Mouse (Mus musculus) forebrain, embryonic 13.5 days (tissue): ENCODE measurements around the gene Fam161b. TPM values are rescaled to one million over a fixed set of nuclear protein-coding genes. Genes with fewer than 3 reads are reported as not detected.

ENCODE experiments used
- ATAC-seq: fragments of 200-750 bp; cut with Nextera tagmentation; 2 replicates; pipeline ENCODE4 v1.8.0; 2017
- H3K27ac ChIP-seq: fragments of 300-500 bp; sonication (generic); 2 replicates; pipeline ENCODE4 v1.5.1; 2015; ENCODE audit warnings: inconsistent platforms, mild to moderate bottlenecking, moderate library complexity
- H3K27me3 ChIP-seq: fragments of 300-500 bp; sonication (generic); 2 replicates; pipeline ENCODE4 v1.6.1; 2015; ENCODE audit warnings: mild to moderate bottlenecking, inconsistent platforms
- H3K36me3 ChIP-seq: fragments of 300-500 bp; sonication (generic); 2 replicates; pipeline ENCODE4 v1.6.1; 2015; ENCODE audit warnings: mild to moderate bottlenecking, inconsistent platforms; ENCODE audit not compliant: poor library complexity, severe bottlenecking
- H3K4me1 ChIP-seq: fragments of 300-500 bp; sonication (generic); 2 replicates; pipeline ENCODE4 v1.6.1; 2015; ENCODE audit warnings: inconsistent platforms
- H3K4me2 ChIP-seq: fragments of 300-500 bp; sonication (generic); 2 replicates; pipeline ENCODE4 v1.6.1; 2015; ENCODE audit warnings: inconsistent platforms, mild to moderate bottlenecking, moderate library complexity
- H3K4me3 ChIP-seq: fragments of 300-500 bp; sonication (generic); 2 replicates; pipeline ENCODE4 v1.5.1; 2015; ENCODE audit warnings: mild to moderate bottlenecking, inconsistent platforms
- H3K9ac ChIP-seq: fragments of 300-500 bp; sonication (generic); 2 replicates; pipeline ENCODE4 v1.6.1; 2015; ENCODE audit warnings: mild to moderate bottlenecking, inconsistent platforms
- H3K9me3 ChIP-seq: fragments of 300-500 bp; sonication (generic); replicated peaks from 2 replicates; pipeline ENCODE4 v1.6.1; 2016; ENCODE audit warnings: inconsistent platforms
- WGBS: fragments of 180-500 bp; shearing (Covaris S2); methylation state at CpG from one replicate; pipeline ENCODE4 v1.1.7; 2015; 5-methylcytosine and 5-hydroxymethylcytosine counted together
- polyA plus RNA-seq: library from polyadenylated mRNA; unstranded; fragments of >200 nt; fragmentation: Nextera tagmentation; extraction: Ambion mirVana; gene quantifications from 2 replicates; pipeline ENCODE4 v1.2.1, GENCODE M21; 2015

Fam161b gene
- polyA plus RNA-seq, 1 experiment from 2014 or later, result 12.3 TPM

DNA sequence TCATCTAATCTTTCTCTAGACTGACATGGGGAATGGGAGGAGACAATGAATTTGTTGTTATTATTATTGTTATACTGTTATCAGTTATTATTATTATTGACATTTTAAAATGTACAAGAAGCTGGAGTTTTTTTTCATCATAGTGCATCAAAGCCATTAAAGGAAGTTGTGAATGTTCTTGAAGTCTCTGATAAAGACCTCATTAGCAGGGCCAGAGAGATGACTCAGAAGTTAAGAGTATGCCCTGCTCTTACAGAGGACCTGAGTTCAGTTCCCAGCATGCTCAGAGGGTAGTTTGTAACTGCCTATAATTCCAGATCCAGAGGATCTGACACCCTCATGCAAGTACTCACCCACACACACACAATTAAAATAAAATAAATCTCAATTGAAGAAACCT is 36.1 kb upstream of the Fam161b start:
- Histone ChIP-seq H3K9me3 (no peaks in the 10 kb centered on the region), H3K4me2 (no peak overlapping the region), H3K4me3 (no peak overlapping the region), H3K36me3 (no peaks in the 10 kb centered on the region), H3K27me3 (no peaks in the 10 kb centered on the region), H3K4me1 (no peaks in the 10 kb centered on the region), H3K9ac (no peak overlapping the region), H3K27ac (no peak overlapping the region)
- no peak for ATAC-seq

DNA sequence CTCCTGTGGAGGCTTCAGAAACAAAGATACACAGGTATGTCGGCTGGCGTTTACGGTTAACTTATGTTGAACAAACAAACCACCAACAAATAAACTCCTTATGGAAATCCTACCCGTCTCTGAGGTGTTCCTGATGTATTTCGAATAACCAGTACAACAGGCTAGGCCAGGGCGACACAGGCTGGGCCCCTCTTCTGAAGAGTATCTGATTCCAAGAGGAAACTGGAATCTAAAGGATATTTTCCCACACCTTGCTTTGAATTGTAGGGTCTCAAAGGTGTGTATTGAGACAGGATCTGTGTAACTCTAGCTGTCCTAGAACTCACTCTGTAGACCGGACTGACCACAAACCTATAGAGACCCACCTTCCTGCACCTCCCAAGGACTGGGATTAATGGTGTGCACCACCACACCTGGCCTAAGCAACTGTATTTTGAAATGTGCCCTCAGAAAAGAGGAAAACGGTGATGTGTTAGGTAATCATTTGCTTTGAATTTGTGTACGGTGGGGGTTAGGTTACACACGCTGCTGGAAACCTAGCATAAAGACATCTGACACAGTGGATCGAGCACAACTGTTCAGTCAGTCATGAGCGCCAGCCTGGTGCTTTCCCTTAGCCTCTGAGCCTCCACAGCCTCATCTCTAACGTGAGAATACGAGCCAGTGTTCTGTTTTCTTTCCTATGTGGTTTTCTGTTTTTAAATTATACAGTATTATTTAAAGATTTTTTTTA is 35.5 kb upstream of the Fam161b start:
- Histone ChIP-seq H3K27ac (no peak overlapping the region), H3K4me2 (no peak overlapping the region), H3K27me3 (no peaks in the 10 kb centered on the region), H3K9me3 (no peaks in the 10 kb centered on the region), H3K4me1 (no peaks in the 10 kb centered on the region), H3K4me3 (no peak overlapping the region), H3K36me3 (no peaks in the 10 kb centered on the region), H3K9ac (no peak overlapping the region)
- WGBS, result 91% methylated on average over 14 of the region's 14 CpGs
- no peak for ATAC-seq

DNA sequence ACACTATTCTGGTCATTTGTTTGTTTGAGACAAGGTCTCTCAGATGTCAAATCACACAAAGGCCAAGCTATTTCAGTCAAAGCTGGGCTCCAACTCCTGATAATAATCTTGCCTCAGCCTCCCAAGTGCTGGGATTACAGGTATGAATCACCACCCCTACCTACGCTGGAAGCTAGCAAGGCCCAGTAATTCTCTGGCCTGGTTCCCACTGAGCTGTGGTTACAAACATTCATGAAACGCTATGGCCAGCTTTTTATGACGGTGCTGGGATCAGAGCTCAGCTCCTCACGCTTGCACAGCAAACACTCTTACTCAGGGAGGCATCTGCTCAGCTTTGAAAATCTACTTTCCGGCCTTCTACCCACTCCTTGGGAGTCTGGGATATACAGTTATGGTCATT is 32.2 kb upstream of the Fam161b start:
- Histone ChIP-seq H3K4me2 (no peak overlapping the region), H3K27me3 (no peaks in the 10 kb centered on the region), H3K9ac (no peak overlapping the region), H3K4me3 (no peak overlapping the region), H3K4me1 (no peaks in the 10 kb centered on the region), H3K9me3 (no peaks in the 10 kb centered on the region), H3K36me3 (peaks cover 3% of the 10 kb centered on the region; the same call in 1 of the 2 replicates), H3K27ac (no peak overlapping the region)
- ATAC-seq, result no peak
- 91% methylated on average over 5 of the region's 5 CpGs for WGBS

DNA sequence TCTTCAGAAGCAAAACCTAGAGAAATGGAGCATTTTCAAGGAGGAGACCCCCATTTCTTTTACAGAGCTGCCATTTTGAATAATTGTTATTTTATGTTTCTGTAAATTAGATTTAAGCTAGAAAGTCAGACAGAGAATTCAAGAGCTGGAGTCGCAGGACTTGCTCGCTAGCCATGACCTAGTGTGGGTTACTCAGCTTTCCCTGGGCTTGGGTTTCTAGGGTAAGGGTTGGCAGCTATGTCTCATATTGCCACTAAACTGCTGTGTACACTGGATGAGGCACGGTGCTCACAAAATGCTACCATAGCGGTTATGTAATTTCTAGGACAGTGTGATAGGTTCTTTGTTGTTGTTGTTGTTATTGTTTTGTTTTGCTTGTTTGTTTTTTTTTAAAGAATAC is 31.0 kb upstream of the Fam161b start:
- Histone ChIP-seq H3K4me1 (no peaks in the 10 kb centered on the region), H3K9me3 (no peaks in the 10 kb centered on the region), H3K9ac (no peak overlapping the region), H3K4me3 (no peak overlapping the region), H3K36me3 (peaks cover 3% of the 10 kb centered on the region; the same call in 1 of the 2 replicates), H3K27ac (no peak overlapping the region), H3K27me3 (no peaks in the 10 kb centered on the region), H3K4me2 (no peak overlapping the region)
- WGBS, result 97% methylated on average over 4 of the region's 4 CpGs
- ATAC-seq, result no peak

DNA sequence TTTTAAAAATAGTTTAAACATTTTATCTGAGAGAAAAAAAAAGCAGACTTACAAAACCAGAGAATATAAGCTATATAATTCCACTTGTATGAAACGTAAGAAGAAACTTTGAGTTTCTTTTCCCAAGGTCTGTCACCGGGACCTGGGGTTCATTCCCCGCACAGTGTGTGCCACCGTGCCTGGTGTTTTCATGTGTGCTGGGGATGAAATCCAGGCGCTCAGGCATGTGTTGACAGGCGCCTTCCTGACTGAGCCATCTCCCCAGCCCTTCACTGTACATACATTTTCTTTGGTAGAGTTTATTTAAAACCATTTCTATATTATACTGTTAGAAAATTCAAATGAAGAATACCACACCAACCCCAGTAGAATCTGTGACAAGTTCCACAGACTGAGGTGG is 28.7 kb upstream of the Fam161b start:
- ATAC-seq, result no peak
- Histone ChIP-seq H3K9me3 (no peaks in the 10 kb centered on the region), H3K4me1 (no peaks in the 10 kb centered on the region), H3K36me3 (peaks cover 3% of the 10 kb centered on the region; the same call in 1 of the 2 replicates), H3K4me3 (no peak overlapping the region), H3K27ac (no peak overlapping the region), H3K27me3 (no peaks in the 10 kb centered on the region), H3K4me2 (no peak overlapping the region), H3K9ac (no peak overlapping the region)
- 89% methylated on average over 6 of the region's 6 CpGs for WGBS

DNA sequence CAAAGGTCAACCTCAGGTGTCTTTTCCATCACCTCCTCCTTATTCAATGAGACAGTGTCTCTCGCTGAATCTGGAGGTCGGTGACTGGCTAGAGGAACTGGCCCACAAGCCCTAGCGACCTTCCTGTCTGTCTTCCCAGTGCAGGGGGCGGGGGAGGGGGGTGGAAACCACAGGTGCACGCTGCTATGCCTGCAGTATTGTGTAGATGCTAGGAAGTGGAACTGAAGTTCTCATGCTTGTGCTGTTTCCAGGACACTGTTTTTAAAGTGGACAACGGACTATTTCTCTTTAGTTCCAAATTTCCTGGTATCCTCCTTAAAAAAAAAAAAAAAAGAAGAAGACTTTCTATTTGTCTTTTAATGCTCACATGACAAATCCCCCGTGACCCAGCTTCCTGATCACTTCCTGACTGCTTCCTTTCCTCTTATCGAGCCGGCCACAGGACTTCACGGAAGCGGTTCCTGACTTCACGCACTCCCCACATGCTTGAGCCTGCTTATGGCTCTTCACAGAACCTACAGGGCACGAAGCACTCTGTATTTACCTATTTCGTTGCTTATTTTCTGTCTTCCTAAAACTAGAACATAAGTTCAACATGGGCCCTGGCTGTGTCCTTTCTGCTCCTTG is 27.3 kb upstream of the Fam161b start:
- Histone ChIP-seq H3K36me3 (peaks cover 3% of the 10 kb centered on the region; the same call in 1 of the 2 replicates), H3K4me2 (no peak overlapping the region), H3K9me3 (no peaks in the 10 kb centered on the region), H3K4me1 (0 out of 2 replicates have a peak, but pooled peaks cover 3% of the 10 kb centered on the region), H3K4me3 (no peak overlapping the region), H3K27ac (no peak overlapping the region), H3K27me3 (no peaks in the 10 kb centered on the region), H3K9ac (no peak overlapping the region)
- no peak for ATAC-seq
- WGBS, result 75% methylated on average over 14 of the region's 14 CpGs

DNA sequence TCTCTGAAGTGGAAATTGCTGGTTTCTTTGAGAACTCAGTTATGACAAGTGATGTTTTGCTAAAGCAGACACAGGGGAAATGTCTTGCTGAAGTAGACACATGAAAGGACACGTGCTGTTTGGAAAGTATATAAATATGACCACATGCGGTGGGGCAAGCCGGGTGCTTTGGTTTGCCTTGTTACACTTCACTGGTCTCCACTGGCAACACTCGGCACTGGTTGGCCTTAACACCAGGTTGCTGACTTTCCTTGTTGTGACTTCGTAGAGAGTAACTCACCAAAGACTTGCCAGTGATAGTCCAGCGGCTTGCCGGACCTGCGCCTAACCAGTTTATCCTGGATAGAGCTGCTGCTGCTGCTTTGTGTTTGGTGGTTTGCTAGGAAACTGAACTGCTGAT is 26.5 kb upstream of the Fam161b start:
- H3K36me3 ChIP-seq, result peaks cover 3% of the 10 kb centered on the region; the same call in 1 of the 2 replicates
- WGBS, result 91% methylated on average over 8 of the region's 8 CpGs
- no peak overlapping the region for H3K9ac ChIP-seq
- no peaks in the 10 kb centered on the region for H3K9me3 ChIP-seq
- H3K27ac ChIP-seq, result no peak overlapping the region
- no peaks in the 10 kb centered on the region for H3K27me3 ChIP-seq
- H3K4me2 ChIP-seq, result no peak overlapping the region
- no peak for ATAC-seq
- H3K4me1 ChIP-seq, result 0 out of 2 replicates have a peak, but pooled peaks cover 3% of the 10 kb centered on the region
- H3K4me3 ChIP-seq, result no peak overlapping the region

DNA sequence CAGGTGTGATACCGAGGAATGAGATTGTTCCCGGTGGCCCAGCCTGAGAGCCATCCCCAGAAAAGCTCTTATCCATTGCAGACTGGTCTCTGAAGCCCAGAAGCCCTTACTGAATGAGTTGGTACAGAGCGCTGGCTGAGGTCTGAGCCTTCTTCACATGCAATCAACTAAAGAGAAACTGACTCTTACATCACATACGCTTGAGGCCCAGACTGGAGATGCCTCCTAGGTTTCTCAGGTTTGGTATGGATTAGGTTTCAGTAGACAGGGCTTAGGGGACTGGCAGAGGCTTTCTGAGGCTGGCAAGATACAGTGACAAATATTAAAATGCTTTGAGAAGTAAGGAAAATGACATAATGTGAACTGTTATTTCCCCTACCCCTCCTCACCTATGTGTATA is 23.8 kb upstream of the Fam161b start:
- Histone ChIP-seq H3K9ac (no peak overlapping the region), H3K27ac (no peak overlapping the region), H3K36me3 (no peaks in the 10 kb centered on the region), H3K27me3 (no peaks in the 10 kb centered on the region), H3K4me1 (0 out of 2 replicates have a peak, but pooled peaks cover 3% of the 10 kb centered on the region), H3K4me2 (no peak overlapping the region), H3K9me3 (no peaks in the 10 kb centered on the region), H3K4me3 (no peak overlapping the region)
- no peak for ATAC-seq
- 90% methylated on average over 4 of the region's 4 CpGs for WGBS

DNA sequence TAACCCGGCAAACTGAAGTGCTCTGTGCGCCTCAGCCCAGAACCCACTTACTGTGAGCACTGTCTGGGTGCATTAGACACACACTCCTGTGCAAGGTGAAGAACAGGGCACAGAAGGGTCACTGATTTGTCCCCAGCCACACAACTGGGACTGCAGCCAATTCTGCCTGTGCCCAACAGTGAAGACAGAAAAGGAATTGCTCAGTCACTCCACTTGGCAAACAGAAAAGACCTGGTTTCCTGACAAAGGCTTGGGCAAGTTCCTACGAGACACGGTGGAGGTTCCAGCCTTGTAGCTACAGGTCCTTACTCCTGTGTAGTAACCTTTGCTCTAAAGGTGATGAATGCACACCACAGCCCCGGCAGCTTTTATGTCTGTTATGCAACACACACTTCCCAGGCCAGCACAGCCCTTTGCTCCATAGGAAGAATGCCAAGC is 23.0 kb upstream of the Fam161b start:
- H3K4me3 ChIP-seq, result no peak overlapping the region
- no peak overlapping the region for H3K27ac ChIP-seq
- 77% methylated on average over 5 of the region's 5 CpGs for WGBS
- H3K4me2 ChIP-seq, result no peak overlapping the region
- H3K4me1 ChIP-seq, result 0 out of 2 replicates have a peak, but pooled peaks cover 3% of the 10 kb centered on the region
- no peaks in the 10 kb centered on the region for H3K27me3 ChIP-seq
- H3K9me3 ChIP-seq, result no peaks in the 10 kb centered on the region
- ATAC-seq, result no peak
- H3K36me3 ChIP-seq, result no peaks in the 10 kb centered on the region
- H3K9ac ChIP-seq, result no peak overlapping the region

DNA sequence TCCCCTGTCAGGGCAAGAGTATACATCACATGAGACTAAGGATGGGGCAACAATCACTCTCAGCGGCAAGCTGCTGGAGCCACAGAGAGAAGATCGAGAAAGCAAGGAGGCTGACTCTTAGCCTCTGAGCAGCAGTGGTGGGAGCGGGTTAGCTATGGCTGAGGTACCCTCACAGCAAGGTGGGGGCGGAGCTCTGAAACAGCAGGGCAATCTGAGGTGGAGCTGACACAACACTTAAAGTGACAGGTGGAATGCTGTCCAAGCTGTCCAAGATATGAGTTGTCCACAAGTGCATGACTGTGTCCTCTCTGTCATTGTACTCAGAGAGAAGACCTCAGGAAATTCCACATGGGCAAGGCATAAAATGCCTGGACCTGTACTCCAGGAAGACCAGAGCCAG is 20.7 kb upstream of the Fam161b start:
- Histone ChIP-seq H3K4me2 (no peak overlapping the region), H3K27ac (no peak overlapping the region), H3K9me3 (no peaks in the 10 kb centered on the region), H3K4me1 (0 out of 2 replicates have a peak, but pooled peaks cover 3% of the 10 kb centered on the region), H3K36me3 (peaks cover 10% of the 10 kb centered on the region), H3K9ac (no peak overlapping the region), H3K27me3 (no peaks in the 10 kb centered on the region), H3K4me3 (no peak overlapping the region)
- 80% methylated on average over 4 of the region's 4 CpGs for WGBS
- ATAC-seq, result no peak

DNA sequence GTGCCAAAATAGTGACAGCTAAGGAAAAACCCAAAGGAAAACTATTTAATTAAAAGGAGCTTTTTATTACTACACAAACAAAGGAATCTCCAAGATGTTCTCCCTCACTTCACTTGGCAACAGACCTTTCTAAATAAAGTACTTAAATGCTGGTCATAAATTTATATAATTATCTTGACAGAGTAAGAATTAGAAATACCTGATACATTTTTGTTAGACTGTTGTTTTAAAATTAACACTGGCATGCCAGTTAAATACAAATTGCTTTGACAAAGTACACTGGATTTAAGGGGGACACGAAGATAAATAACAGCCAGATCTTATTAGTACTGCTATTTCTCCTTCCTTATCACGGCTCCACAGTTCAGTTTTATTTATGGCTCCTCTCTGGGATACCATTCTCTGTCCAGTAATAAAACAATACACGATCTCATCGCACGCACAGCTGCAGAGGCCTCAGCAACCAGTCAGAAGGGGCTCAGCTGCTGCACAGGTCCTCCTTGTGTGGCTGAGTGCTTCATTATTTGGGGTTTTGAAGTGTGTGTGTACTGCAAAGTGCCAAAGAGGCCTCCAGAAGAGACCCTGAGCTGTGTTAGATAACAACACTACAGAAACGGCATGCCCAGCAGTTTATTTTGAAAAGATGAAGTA is 12.3 kb upstream of the Fam161b start:
- no peak for ATAC-seq

DNA sequence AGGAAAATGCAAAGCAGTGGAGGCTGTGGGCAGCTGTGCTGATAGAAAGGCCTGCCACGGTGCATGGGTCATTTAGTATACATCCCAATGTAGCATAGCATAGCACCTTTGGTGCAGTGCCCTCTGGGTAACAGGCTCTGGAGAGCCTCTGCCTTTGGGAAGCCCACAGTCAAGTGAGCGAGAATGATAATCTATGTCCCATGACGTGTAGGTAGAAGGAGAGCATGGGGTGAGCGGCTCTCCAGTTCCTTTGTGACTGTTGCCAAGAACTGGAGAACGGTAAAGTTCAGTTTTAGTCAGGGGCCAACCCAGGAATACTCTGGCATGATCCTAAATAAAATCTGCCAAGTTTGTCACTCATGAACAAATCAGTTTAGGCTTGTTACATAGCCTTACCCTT is 10.0 kb upstream of the Fam161b start:
- no peak overlapping the region for H3K9ac ChIP-seq
- peaks cover 90% of the 10 kb centered on the region for H3K36me3 ChIP-seq
- WGBS, result 89% methylated on average over 5 of the region's 5 CpGs
- no peak overlapping the region for H3K27ac ChIP-seq
- no peaks in the 10 kb centered on the region for H3K9me3 ChIP-seq
- no peaks in the 10 kb centered on the region for H3K27me3 ChIP-seq
- no peak for ATAC-seq
- no peak overlapping the region for H3K4me3 ChIP-seq
- H3K4me1 ChIP-seq, result no peaks in the 10 kb centered on the region
- no peak overlapping the region for H3K4me2 ChIP-seq

More for the DNA sequence above, 12.3 kb upstream of the Fam161b start:
- WGBS, result 95% methylated on average over 6 of the region's 6 CpGs
- Histone ChIP-seq H3K4me3 (no peak overlapping the region), H3K27ac (no peak overlapping the region), H3K9me3 (no peaks in the 10 kb centered on the region), H3K27me3 (no peaks in the 10 kb centered on the region), H3K4me1 (no peaks in the 10 kb centered on the region), H3K9ac (no peak overlapping the region), H3K4me2 (no peak overlapping the region), H3K36me3 (peaks cover 85% of the 10 kb centered on the region)
